Mouse (Mus musculus) heart, adult 2 months (tissue): ENCODE data around the gene Rps6ka2.

Experiments
- EP300 ChIP-seq: fragments of 200-500 bp; IDR thresholded peaks from 2 replicates; pipeline ENCODE4 v1.6.1; 2011; ENCODE audit warnings: low read depth, low read length, control low read depth; ENCODE audit not compliant: insufficient read depth
- POLR2A ChIP-seq: fragments of 200-500 bp; IDR thresholded peaks from 2 replicates; pipeline ENCODE4 v1.6.1; 2011; ENCODE audit warnings: mild to moderate bottlenecking, low read depth, low read length, control low read depth; ENCODE audit not compliant: insufficient read depth

GRCm38 (mm10) chr17:7292012-7292684 lies 122.2 kb downstream of the Rps6ka2 start:
- no peak for TF ChIP-seq POLR2A
- TF ChIP-seq EP300, result no peak
